Mouse (Mus musculus) intestine, postnatal 0 days (tissue): Measurements from ENCODE around the gene Trpv3. TPM values are rescaled to one million over a fixed set of nuclear protein-coding genes. Genes with fewer than 3 reads are reported as not detected.

Experiments used
- ATAC-seq: fragments of 200-750 bp; cut with Nextera tagmentation; 2 replicates; pipeline ENCODE4 v1.8.0; 2017; ENCODE audit warnings: mild to moderate bottlenecking, moderate TSS enrichment, moderate library complexity
- H3K27ac ChIP-seq: fragments of 300-500 bp; sonication (generic); 2 replicates; pipeline ENCODE4 v1.5.1; 2014; ENCODE audit warnings: mild to moderate bottlenecking, low read depth, low read length, moderate library complexity
- H3K27me3 ChIP-seq: fragments of 300-500 bp; sonication (generic); replicated peaks from 2 replicates; pipeline ENCODE4 v1.6.1; 2014; ENCODE audit warnings: low read length, mixed read lengths; ENCODE audit not compliant: control insufficient read depth, insufficient read depth
- H3K36me3 ChIP-seq: fragments of 300-500 bp; sonication (generic); 2 replicates; pipeline ENCODE4 v1.6.1; 2014; ENCODE audit warnings: mild to moderate bottlenecking, moderate library complexity; ENCODE audit not compliant: control insufficient read depth, insufficient read depth
- H3K4me1 ChIP-seq: fragments of 300-500 bp; sonication (generic); replicated peaks from 2 replicates; pipeline ENCODE4 v1.6.1; 2014; ENCODE audit warnings: antibody characterized with exemption, low read length, mixed read lengths; ENCODE audit not compliant: control insufficient read depth, insufficient read depth
- H3K4me2 ChIP-seq: fragments of 300-500 bp; sonication (generic); replicated peaks from 2 replicates; pipeline ENCODE4 v1.6.1; 2014; ENCODE audit warnings: low read depth, mild to moderate bottlenecking, moderate library complexity
- H3K4me3 ChIP-seq: fragments of 300-500 bp; sonication (generic); 2 replicates; pipeline ENCODE4 v1.5.1; 2014; ENCODE audit warnings: low read depth, low read length
- H3K9ac ChIP-seq: fragments of 300-500 bp; sonication (generic); 2 replicates; pipeline ENCODE4 v1.6.1; 2014; ENCODE audit warnings: mild to moderate bottlenecking, low read depth, low read length
- H3K9me3 ChIP-seq: fragments of 300-500 bp; sonication (generic); 2 replicates; pipeline ENCODE4 v1.6.1; 2016; ENCODE audit warnings: mixed run types; ENCODE audit not compliant: control insufficient read depth
- CTCF ChIP-seq: sonication (generic); IDR thresholded peaks from 2 replicates; pipeline ENCODE4 v1.5.1; 2016; ENCODE audit warnings: low read depth, mild to moderate bottlenecking, control low read depth, antibody characterized with exemption, moderate library complexity
- WGBS: fragments of 180-500 bp; shearing (Covaris S2); extraction: QIAGEN DNeasy Blood & Tissue Kit; methylation state at CpG from one replicate; pipeline ENCODE4 v1.1.7; 2014; 5-methylcytosine and 5-hydroxymethylcytosine counted together
- polyA plus RNA-seq: library from polyadenylated mRNA; unstranded; fragments of >200 nt; fragmentation: Nextera tagmentation; extraction: Ambion mirVana; gene quantifications from 2 replicates; pipeline ENCODE4 v1.2.1, GENCODE M21; 2015

Gene Trpv3
- polyA plus RNA-seq, 1 experiment from 2014 or later: 0.16 TPM

DNA sequence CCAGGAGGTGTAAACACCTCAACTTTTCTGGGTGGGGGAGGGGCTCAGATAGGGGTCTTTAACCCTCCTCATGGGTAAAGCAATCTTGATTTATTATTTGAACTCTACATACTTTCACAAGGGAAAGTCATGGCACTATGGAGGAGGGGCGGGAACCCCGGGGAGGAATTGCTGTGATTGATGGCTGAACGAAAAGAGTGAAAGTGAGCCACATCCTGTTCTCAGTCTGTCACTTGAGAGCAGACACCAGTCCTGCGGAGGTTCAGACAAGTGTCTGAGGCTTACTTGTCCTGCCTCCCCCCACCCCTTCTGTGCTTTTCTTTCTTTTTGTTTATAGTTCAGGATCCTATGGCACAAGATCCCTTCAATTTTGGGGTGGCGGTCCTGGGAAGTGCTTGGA lies 13.5 kb downstream of the Trpv3 start:
- Histone ChIP-seq H3K27me3 (no peaks in the 10 kb centered on the region; the same call in 1 of the 2 replicates), H3K36me3 (no peaks in the 10 kb centered on the region), H3K4me3 (no peak overlapping the region), H3K27ac (no peak overlapping the region), H3K4me2 (no peak overlapping the region), H3K4me1 (no peaks in the 10 kb centered on the region), H3K9ac (no peak overlapping the region), H3K9me3 (no peaks in the 10 kb centered on the region)
- WGBS: 42% methylated on average over 5 of the region's 5 CpGs
- TF ChIP-seq CTCF: no peak
- no peak for ATAC-seq

DNA sequence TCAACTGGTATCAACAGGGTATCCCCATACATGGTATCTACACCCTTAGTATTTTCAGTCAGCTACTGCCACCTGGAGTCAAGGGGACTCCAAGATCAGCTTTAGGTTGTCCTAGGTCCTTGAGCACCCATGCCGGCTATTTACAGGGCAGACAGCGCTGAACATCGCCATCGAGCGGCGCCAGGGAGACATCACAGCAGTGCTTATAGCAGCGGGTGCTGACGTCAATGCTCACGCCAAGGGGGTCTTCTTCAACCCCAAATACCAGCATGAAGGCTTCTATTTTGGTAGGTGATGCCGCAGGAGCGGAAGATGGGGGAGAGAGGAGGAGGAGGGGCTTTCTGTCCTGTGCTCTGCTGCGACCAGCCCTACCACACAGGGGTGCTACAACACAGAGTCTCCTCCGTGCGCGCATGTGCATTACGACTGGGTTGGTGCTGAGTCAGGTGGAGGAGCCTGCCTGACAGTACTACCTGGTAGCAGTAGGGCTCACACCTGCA lies 14.4 kb downstream of the Trpv3 start:
- no peaks in the 10 kb centered on the region for H3K4me1 ChIP-seq
- H3K36me3 ChIP-seq: no peaks in the 10 kb centered on the region
- H3K4me3 ChIP-seq: peak overlapping the region; percentile 28
- no peaks in the 10 kb centered on the region; the same call in 1 of the 2 replicates for H3K27me3 ChIP-seq
- H3K27ac ChIP-seq: no peak overlapping the region
- H3K4me2 ChIP-seq: peak overlapping the region; percentile 64
- peak; percentile 88 for ATAC-seq
- no peaks in the 10 kb centered on the region for H3K9me3 ChIP-seq
- no peak overlapping the region for H3K9ac ChIP-seq
- 1% methylated on average over 16 of the region's 16 CpGs for WGBS
- peak; percentile 77 for TF ChIP-seq CTCF

DNA sequence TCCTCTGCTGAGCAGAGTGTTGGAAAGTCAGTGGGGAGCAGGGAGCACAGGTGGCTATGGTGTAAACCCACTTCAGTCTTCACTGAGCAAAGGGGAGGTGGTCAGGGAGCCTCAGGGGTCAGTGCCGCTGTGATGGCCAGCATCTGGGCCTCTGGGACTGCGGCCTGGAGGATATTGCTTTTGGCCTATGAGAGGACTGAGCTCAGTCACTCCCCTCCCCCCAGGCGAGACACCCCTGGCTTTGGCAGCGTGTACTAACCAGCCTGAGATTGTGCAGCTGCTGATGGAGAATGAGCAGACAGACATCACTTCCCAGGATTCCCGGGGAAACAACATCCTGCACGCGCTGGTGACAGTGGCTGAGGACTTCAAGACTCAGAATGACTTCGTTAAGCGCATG lies 16.2 kb downstream of the Trpv3 start:
- Histone ChIP-seq H3K4me1 (no peaks in the 10 kb centered on the region), H3K4me2 (no peak overlapping the region), H3K27me3 (no peaks in the 10 kb centered on the region; the same call in 1 of the 2 replicates), H3K27ac (no peak overlapping the region), H3K36me3 (no peaks in the 10 kb centered on the region), H3K9me3 (no peaks in the 10 kb centered on the region), H3K9ac (no peak overlapping the region), H3K4me3 (no peak overlapping the region)
- TF ChIP-seq CTCF: no peak
- WGBS: 60% methylated on average over 9 of the region's 9 CpGs
- ATAC-seq: no peak

DNA sequence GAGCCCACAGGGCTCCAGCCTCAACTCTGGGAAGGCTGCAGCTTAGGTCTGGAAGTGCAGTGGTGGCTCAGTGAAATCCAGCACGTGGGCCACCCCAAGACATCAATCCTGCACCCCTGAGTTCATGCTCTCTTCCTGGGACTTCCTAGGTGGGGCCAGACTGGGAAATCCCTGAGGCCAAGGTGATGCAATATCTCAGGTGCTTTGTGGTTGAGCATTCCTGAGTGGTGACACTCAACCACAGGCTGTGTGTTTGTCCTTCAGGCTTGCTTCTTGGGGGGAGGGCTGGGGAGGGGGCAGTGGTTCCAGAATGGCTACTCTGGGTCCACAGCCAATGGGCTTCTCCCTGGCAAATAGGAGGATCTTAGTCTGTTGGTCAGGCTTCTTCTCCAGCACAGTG lies 16.7 kb downstream of the Trpv3 start:
- Histone ChIP-seq H3K27ac (no peak overlapping the region), H3K4me1 (no peaks in the 10 kb centered on the region), H3K36me3 (no peaks in the 10 kb centered on the region), H3K4me3 (no peak overlapping the region), H3K4me2 (no peak overlapping the region), H3K9ac (no peak overlapping the region), H3K9me3 (no peaks in the 10 kb centered on the region), H3K27me3 (no peaks in the 10 kb centered on the region)
- ATAC-seq: 0 out of 2 replicates have a peak, but pooled peaks have one; percentile 25
- TF ChIP-seq CTCF: no peak
- 18% methylated on average over 1 of the region's 1 CpGs for WGBS

DNA sequence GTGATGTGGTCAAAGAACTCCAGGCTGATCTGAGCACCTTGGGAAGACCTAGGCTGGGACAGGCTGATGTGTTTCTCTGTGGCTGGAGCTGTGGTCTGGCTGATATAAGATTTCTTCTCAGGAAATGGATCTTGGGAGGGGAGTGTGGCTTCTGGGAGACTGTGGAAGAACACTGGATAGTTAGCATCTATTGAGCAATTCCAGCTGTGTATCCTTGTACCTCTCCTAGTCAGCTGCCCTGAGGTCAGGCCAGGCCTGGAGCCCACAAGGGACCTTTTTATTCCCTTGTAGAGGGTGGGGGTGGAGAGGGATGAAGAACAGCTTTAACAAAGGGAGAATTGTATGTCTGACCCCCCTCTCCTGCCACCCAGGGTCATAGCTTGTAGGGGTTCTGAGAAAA lies 17.2 kb downstream of the Trpv3 start:
- Histone ChIP-seq H3K4me2 (no peak overlapping the region), H3K9me3 (no peaks in the 10 kb centered on the region), H3K36me3 (no peaks in the 10 kb centered on the region), H3K27ac (no peak overlapping the region), H3K27me3 (no peaks in the 10 kb centered on the region), H3K4me3 (no peak overlapping the region), H3K9ac (no peak overlapping the region), H3K4me1 (no peaks in the 10 kb centered on the region)
- no peak for TF ChIP-seq CTCF
- no peak for ATAC-seq

DNA sequence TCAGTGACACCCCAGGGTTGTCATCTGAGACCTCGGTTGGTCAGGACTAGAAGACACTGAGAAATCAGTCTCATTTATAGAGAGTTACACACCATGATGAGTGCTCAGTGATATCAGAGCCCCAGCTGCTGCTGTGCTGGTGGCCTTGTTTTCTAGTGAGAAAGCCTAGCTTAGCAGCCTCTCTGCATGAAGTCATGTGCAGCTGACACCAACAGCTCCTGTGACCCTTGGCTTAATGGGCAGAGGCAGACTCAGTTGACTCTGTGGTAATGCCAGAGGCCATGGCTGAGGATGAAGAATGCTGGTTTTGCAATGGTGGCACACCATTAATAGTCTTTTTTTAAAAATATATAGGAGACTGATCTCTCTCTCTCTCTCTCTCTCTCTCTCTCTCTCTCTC lies 22.4 kb downstream of the Trpv3 start:
- H3K4me3 ChIP-seq: no peak overlapping the region
- no peak for ATAC-seq
- WGBS: 87% methylated on average over 1 of the region's 1 CpGs
- H3K27ac ChIP-seq: no peak overlapping the region
- H3K9ac ChIP-seq: no peak overlapping the region
- H3K27me3 ChIP-seq: no peaks in the 10 kb centered on the region
- H3K36me3 ChIP-seq: no peaks in the 10 kb centered on the region
- no peaks in the 10 kb centered on the region for H3K4me1 ChIP-seq
- no peaks in the 10 kb centered on the region for H3K9me3 ChIP-seq
- no peak for TF ChIP-seq CTCF
- H3K4me2 ChIP-seq: no peak overlapping the region

DNA sequence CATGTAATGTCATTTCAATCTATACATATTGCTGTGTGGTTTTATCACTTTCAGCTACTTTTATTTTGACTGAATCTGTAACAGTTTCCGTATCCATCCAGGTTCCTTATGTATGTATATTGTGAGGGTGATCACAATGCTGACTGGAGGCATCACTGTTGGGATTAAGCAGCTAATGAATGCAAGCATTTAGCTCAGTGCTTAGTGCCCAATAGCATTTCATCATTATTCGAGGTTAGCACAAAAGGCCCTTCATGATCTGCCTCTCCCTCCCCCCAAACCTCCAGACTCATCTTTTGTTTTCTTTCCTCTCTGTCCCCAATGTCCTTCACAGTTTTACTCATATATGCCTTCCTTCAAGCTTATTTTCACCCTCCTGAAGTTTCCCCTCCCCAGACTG lies 35.9 kb downstream of the Trpv3 start:
- Histone ChIP-seq H3K36me3 (no peaks in the 10 kb centered on the region), H3K4me1 (no peaks in the 10 kb centered on the region), H3K27me3 (no peaks in the 10 kb centered on the region), H3K4me2 (no peak overlapping the region), H3K4me3 (no peak overlapping the region), H3K9me3 (no peaks in the 10 kb centered on the region), H3K27ac (no peak overlapping the region), H3K9ac (no peak overlapping the region)
- TF ChIP-seq CTCF: no peak
- WGBS: 62% methylated on average over 2 of the region's 2 CpGs
- no peak for ATAC-seq
